Mouse (Mus musculus) limb, embryonic 11.5 days (tissue): ENCODE measurements at regions not wholly inside any gene's neighbourhood (a gene's known extent, or its start where the extent isn't known, plus 50 kb on each side); places are given as distances from the start of the nearest gene placed in this dataset.
A peak's percentile ranks its signal among the peaks of the same experiment; 100 is the strongest.

Experiments
- ATAC-seq: fragments of 200-750 bp; cut with Nextera tagmentation; 2 replicates; pipeline ENCODE4 v1.8.0; 2017; ENCODE audit warnings: low read depth; ENCODE audit not compliant: insufficient number of reproducible peaks, low FRiP score, low TSS enrichment
- DNase-seq: peaks from one replicate; pipeline ENCODE4 v3.0.0-alpha.2; 2015; ENCODE audit warnings: low spot score
- H3K27ac ChIP-seq: fragments of 300-500 bp; sonication (generic); replicated peaks from 2 replicates; pipeline ENCODE4 v1.5.1; 2014; ENCODE audit warnings: low read depth, mild to moderate bottlenecking, low read length
- H3K27me3 ChIP-seq: fragments of 300-500 bp; sonication (generic); 2 replicates; pipeline ENCODE4 v1.6.1; 2014; ENCODE audit warnings: mild to moderate bottlenecking, low read length, mixed read lengths; ENCODE audit not compliant: control insufficient read depth, insufficient read depth
- H3K36me3 ChIP-seq: fragments of 300-500 bp; sonication (generic); 2 replicates; pipeline ENCODE4 v1.6.1; 2014; ENCODE audit warnings: mild to moderate bottlenecking, low read length, moderate library complexity, mixed read lengths; ENCODE audit not compliant: control insufficient read depth, insufficient read depth
- H3K4me1 ChIP-seq: fragments of 300-500 bp; sonication (generic); 2 replicates; pipeline ENCODE4 v1.6.1; 2014; ENCODE audit warnings: low read length, mixed read lengths; ENCODE audit not compliant: control insufficient read depth, insufficient read depth
- H3K4me2 ChIP-seq: fragments of 300-500 bp; sonication (generic); 2 replicates; pipeline ENCODE4 v1.6.1; 2014; ENCODE audit warnings: low read depth, mild to moderate bottlenecking, moderate library complexity; ENCODE audit not compliant: severe bottlenecking
- H3K4me3 ChIP-seq: fragments of 300-500 bp; sonication (generic); 2 replicates; pipeline ENCODE4 v1.5.1; 2014; ENCODE audit warnings: low read depth, low read length
- H3K9ac ChIP-seq: fragments of 300-500 bp; sonication (generic); 2 replicates; pipeline ENCODE4 v1.6.1; 2014; ENCODE audit warnings: mild to moderate bottlenecking, low read length
- H3K9me3 ChIP-seq: fragments of 300-500 bp; sonication (generic); 2 replicates; pipeline ENCODE4 v1.6.1; 2016; ENCODE audit warnings: low read length; ENCODE audit not compliant: control insufficient read depth
- WGBS: fragments of 180-500 bp; shearing (Covaris S2); extraction: QIAGEN DNeasy Blood & Tissue Kit; methylation state at CpG from one replicate; pipeline ENCODE4 v1.1.7; 2014; 5-methylcytosine and 5-hydroxymethylcytosine counted together

GRCm38 (mm10) chr9:59143610-59144009 lies 107.4 kb upstream of the Neo1 start:
- H3K36me3 ChIP-seq: no peaks in the 10 kb centered on the region
- no peaks in the 10 kb centered on the region for H3K4me1 ChIP-seq
- no peak overlapping the region for H3K9ac ChIP-seq
- no peak overlapping the region for H3K27ac ChIP-seq
- no peaks in the 10 kb centered on the region for H3K27me3 ChIP-seq
- H3K4me3 ChIP-seq: no peak overlapping the region
- ATAC-seq: no peak
- no peak overlapping the region for H3K4me2 ChIP-seq
- WGBS: 86% methylated on average over 4 of the region's 4 CpGs
- no peak for DNase-seq
- H3K9me3 ChIP-seq: no peaks in the 10 kb centered on the region

- DNase-seq: peak; percentile 73
- H3K9me3 ChIP-seq: no peaks in the 10 kb centered on the region
- H3K36me3 ChIP-seq: no peaks in the 10 kb centered on the region
- H3K27me3 ChIP-seq: no peaks in the 10 kb centered on the region
- peak; percentile 70; the same call in 1 of the 2 replicates for ATAC-seq
- H3K4me1 ChIP-seq: peaks cover 16% of the 10 kb centered on the region; the same call in 1 of the 2 replicates
- peak overlapping the region; percentile 10; the same call in 1 of the 2 replicates for H3K27ac ChIP-seq
- H3K4me3 ChIP-seq: no peak overlapping the region
- 27% methylated on average over 15 of the region's 15 CpGs for WGBS
- H3K9ac ChIP-seq: no peak overlapping the region
- no peak overlapping the region; the same call in 1 of the 2 replicates for H3K4me2 ChIP-seq
Measured at GRCm38 (mm10) chr9:59134171-59135041, 98.2 kb upstream of the Neo1 start.

- Histone ChIP-seq H3K27me3 (no peaks in the 10 kb centered on the region), H3K27ac (no peak overlapping the region), H3K4me2 (no peak overlapping the region), H3K36me3 (no peaks in the 10 kb centered on the region), H3K4me3 (no peak overlapping the region), H3K4me1 (peaks cover 13% of the 10 kb centered on the region; the same call in 1 of the 2 replicates), H3K9ac (no peak overlapping the region), H3K9me3 (no peaks in the 10 kb centered on the region)
- ATAC-seq (no peak), DNase-seq (no peak)
- 86% methylated on average over 9 of the region's 9 CpGs for WGBS
Measured at GRCm38 (mm10) chr9:59129699-59130340, 93.6 kb upstream of the Neo1 start.

GRCm38 (mm10) chr9:59129252-59129651 lies 93.0 kb upstream of the Neo1 start:
- H3K36me3 ChIP-seq: no peaks in the 10 kb centered on the region
- ATAC-seq (no peak), DNase-seq (no peak)
- H3K27me3 ChIP-seq: no peaks in the 10 kb centered on the region
- no peak overlapping the region for H3K4me2 ChIP-seq
- no peak overlapping the region for H3K27ac ChIP-seq
- H3K9me3 ChIP-seq: no peaks in the 10 kb centered on the region
- H3K4me3 ChIP-seq: no peak overlapping the region
- peaks cover 8% of the 10 kb centered on the region; the same call in 1 of the 2 replicates for H3K4me1 ChIP-seq
- 93% methylated on average over 1 of the region's 1 CpGs for WGBS
- no peak overlapping the region for H3K9ac ChIP-seq

- H3K4me1 ChIP-seq: no peaks in the 10 kb centered on the region
- H3K4me3 ChIP-seq: no peak overlapping the region
- no peaks in the 10 kb centered on the region for H3K36me3 ChIP-seq
- WGBS: 87% methylated on average over 2 of the region's 2 CpGs
- H3K4me2 ChIP-seq: no peak overlapping the region
- ATAC-seq (no peak), DNase-seq (no peak)
- H3K27me3 ChIP-seq: no peaks in the 10 kb centered on the region
- H3K27ac ChIP-seq: no peak overlapping the region
- H3K9ac ChIP-seq: no peak overlapping the region
- H3K9me3 ChIP-seq: no peaks in the 10 kb centered on the region
Measured at GRCm38 (mm10) chr9:59128023-59128422, 91.8 kb upstream of the Neo1 start.

GRCm38 (mm10) chr9:59125886-59126285 lies 89.6 kb upstream of the Neo1 start:
- no peak overlapping the region for H3K27ac ChIP-seq
- DNase-seq: no peak
- H3K4me3 ChIP-seq: no peak overlapping the region
- no peak overlapping the region for H3K9ac ChIP-seq
- H3K4me2 ChIP-seq: no peak overlapping the region
- H3K36me3 ChIP-seq: no peaks in the 10 kb centered on the region
- ATAC-seq: no peak
- H3K27me3 ChIP-seq: no peaks in the 10 kb centered on the region
- 87% methylated on average over 6 of the region's 6 CpGs for WGBS
- no peaks in the 10 kb centered on the region for H3K9me3 ChIP-seq
- H3K4me1 ChIP-seq: no peaks in the 10 kb centered on the region

GRCm38 (mm10) chr9:59116561-59116960 lies 80.3 kb upstream of the Neo1 start:
- Histone ChIP-seq H3K36me3 (no peaks in the 10 kb centered on the region), H3K4me3 (no peak overlapping the region), H3K27me3 (no peaks in the 10 kb centered on the region), H3K9me3 (no peaks in the 10 kb centered on the region), H3K4me1 (no peaks in the 10 kb centered on the region), H3K27ac (no peak overlapping the region), H3K9ac (no peak overlapping the region), H3K4me2 (no peak overlapping the region)
- 71% methylated on average over 2 of the region's 2 CpGs for WGBS
- no peak for ATAC-seq
- DNase-seq: no peak

GRCm38 (mm10) chr9:59113859-59114258 lies 77.6 kb upstream of the Neo1 start:
- no peak overlapping the region for H3K4me2 ChIP-seq
- 78% methylated on average over 4 of the region's 4 CpGs for WGBS

More at GRCm38 (mm10) chr9:59113859-59114258, 77.6 kb upstream of the Neo1 start:
- Histone ChIP-seq H3K9ac (no peak overlapping the region), H3K27me3 (no peaks in the 10 kb centered on the region), H3K4me1 (no peaks in the 10 kb centered on the region), H3K4me3 (no peak overlapping the region), H3K27ac (no peak overlapping the region), H3K36me3 (no peaks in the 10 kb centered on the region), H3K9me3 (no peaks in the 10 kb centered on the region)
- ATAC-seq (no peak), DNase-seq (no peak)
